Comparison of ENCODE assay signal across 9 mouse cellular contexts in genomic region chr12:69299231-69299630, GRCm38 (mm10). TPM values are rescaled to one million over a fixed set of nuclear protein-coding genes. Genes with fewer than 3 reads are reported as not detected.
DNase-seq lines count a peak whose midpoint lies in the region; ATAC-seq and TF ChIP-seq lines count a peak whose summit lies in the region.
"Had no signal": no experiment of that assay in that cellular context is flagged by ENCODE, and none has a peak within 500 bp of the region (broad histone marks: within the 10 kb centered on the region; RNA-seq: fewer than 3 reads in every experiment).

No protein-coding gene starts in this region.

- peaks cover 20% of the 10 kb centered on the region for H3K4me1 ChIP-seq in heart, embryonic 10.5 days
- H3K4me1 ChIP-seq in kidney, embryonic 15.5 days: peaks cover 29% of the 10 kb centered on the region
- peaks cover 15% of the 10 kb centered on the region; the same call in 1 of the 2 replicates for H3K4me1 ChIP-seq in lung, postnatal 0 days (ENCODE audit: insufficient read depth, low read depth, low read length)

- H3K36me3 ChIP-seq in heart, embryonic 10.5 days: peaks cover 44% of the 10 kb centered on the region
- H3K36me3 ChIP-seq in kidney, embryonic 15.5 days: peaks cover 48% of the 10 kb centered on the region
- H3K36me3 ChIP-seq in lung, postnatal 0 days (ENCODE audit: insufficient read depth, low read length): peaks cover 21% of the 10 kb centered on the region; the same call in 1 of the 2 replicates

- WGBS in heart, embryonic 10.5 days: 56% methylated on average over 12 of the region's 12 CpGs
- 23% methylated on average over 12 of the region's 12 CpGs for WGBS in kidney, embryonic 15.5 days
- WGBS in lung, postnatal 0 days: 45% methylated on average over 12 of the region's 12 CpGs

- H3K27ac ChIP-seq in heart, embryonic 10.5 days: peak overlapping the region; percentile 43; the same call in 1 of the 2 replicates
- peak overlapping the region; percentile 54 for H3K27ac ChIP-seq in kidney, embryonic 15.5 days
- H3K27ac ChIP-seq in lung, postnatal 0 days (ENCODE audit: low read length): no peak overlapping the region

- H3K9me3 ChIP-seq in heart, embryonic 10.5 days: no peaks in the 10 kb centered on the region
- no peaks in the 10 kb centered on the region for H3K9me3 ChIP-seq in kidney, embryonic 15.5 days (replicated peaks)
- no peaks in the 10 kb centered on the region for H3K9me3 ChIP-seq in lung, postnatal 0 days (ENCODE audit: low read length)

- peak overlapping the region; percentile 62 for H3K4me2 ChIP-seq in kidney, embryonic 15.5 days
- H3K4me2 ChIP-seq in lung, postnatal 0 days (replicated peaks; ENCODE audit: low read depth, low read length): peak overlapping the region; percentile 34; the same call in 1 of the 2 replicates

- ATAC-seq in kidney, embryonic 15.5 days (replicated peaks; ENCODE audit: low FRiP score): no peak
- ATAC-seq in lung, postnatal 0 days: peak; percentile 59
- ATAC-seq: Patski had no signal

- no peak for TF ChIP-seq CTCF in lung, postnatal 0 days (IDR thresholded peaks at IDR 0.05)

- no peak for TF ChIP-seq EP300 in lung, postnatal 0 days (IDR thresholded peaks at IDR 0.05)

- peak overlapping the region; percentile 23; the same call in 1 of the 2 replicates for H3K9ac ChIP-seq in kidney, embryonic 15.5 days
- no peak overlapping the region for H3K9ac ChIP-seq in lung, postnatal 0 days (replicated peaks; ENCODE audit: low read depth)

- no peak overlapping the region; the same call in 1 of the 2 replicates for H3K4me3 ChIP-seq in heart, embryonic 10.5 days
- peak overlapping the region; percentile 1; the same call in 1 of the 2 replicates for H3K4me3 ChIP-seq in kidney, embryonic 15.5 days (replicated peaks)
- H3K4me3 ChIP-seq in lung, postnatal 0 days (ENCODE audit: low read depth, low read length): no peak overlapping the region

- peak; percentile 64 for DNase-seq in urinary bladder, postnatal 14 days (ENCODE audit: low spot score)
- DNase-seq in urinary bladder, adult 2 months (ENCODE audit: low spot score): no peak
- DNase-seq in heart, embryonic 10.5 days (ENCODE audit: low spot score): peak; percentile 80
- peak; percentile 82 for DNase-seq in lung, postnatal 0 days (ENCODE audit: low spot score)
- no peak for DNase-seq in frontal cortex, adult 2 months (ENCODE audit: extremely low spot score in 1 of 2, low spot score in 1 of 2)
- DNase-seq in thymus, postnatal 4 days: no peak
- DNase-seq in B cell, adult 2 months: no peak

- no peaks in the 10 kb centered on the region for H3K27me3 ChIP-seq in heart, embryonic 10.5 days (ENCODE audit: insufficient read depth, poor library complexity, severe bottlenecking)
- no peaks in the 10 kb centered on the region for H3K27me3 ChIP-seq in kidney, embryonic 15.5 days
- H3K27me3 ChIP-seq in lung, postnatal 0 days (replicated peaks; ENCODE audit: insufficient read depth, low read length): no peaks in the 10 kb centered on the region
- H3K27me3 ChIP-seq: Patski had no signal

RNA-seq across cellular contexts. Expression of gene Klhdc2, which starts 2.8 kb away (rescaled TPM):
- polyA plus RNA-seq in urinary bladder, adult 2 months (2012; rRNA removed): 52.8 and 61.7 TPM in 2 replicates
- 142 and 162 TPM in 2 replicates for polyA plus RNA-seq in heart, embryonic 10.5 days (2016; fragmentation: Nextera tagmentation; extraction: Ambion mirVana)
- 150 and 151 TPM in 2 replicates for polyA plus RNA-seq in kidney, embryonic 15.5 days (2015; fragmentation: Nextera tagmentation; extraction: Ambion mirVana)
- polyA plus RNA-seq in lung, postnatal 0 days (2015; fragmentation: Nextera tagmentation; extraction: Ambion mirVana): 82.1 and 83.9 TPM in 2 replicates
- 121 and 127 TPM in 2 replicates for polyA plus RNA-seq in frontal cortex, adult 2 months (2012; rRNA removed)

RNA-seq across cellular contexts. Expression of gene Nemf, which starts 57.7 kb away (rescaled TPM):
- polyA plus RNA-seq in urinary bladder, adult 2 months (2012; rRNA removed): 28.8 and 32.1 TPM in 2 replicates
- polyA plus RNA-seq in heart, embryonic 10.5 days (2016; fragmentation: Nextera tagmentation; extraction: Ambion mirVana): 68.1 and 78.1 TPM in 2 replicates
- polyA plus RNA-seq in kidney, embryonic 15.5 days (2015; fragmentation: Nextera tagmentation; extraction: Ambion mirVana): 87.0 and 91.6 TPM in 2 replicates
- polyA plus RNA-seq in lung, postnatal 0 days (2015; fragmentation: Nextera tagmentation; extraction: Ambion mirVana): 65.5 and 68.5 TPM in 2 replicates
- 38.2 and 45.4 TPM in 2 replicates for polyA plus RNA-seq in frontal cortex, adult 2 months (2012; rRNA removed)

RNA-seq across cellular contexts. Expression of gene Klhdc1, which starts 58.3 kb away (rescaled TPM):
- 8.4 and 14.8 TPM in 2 replicates for polyA plus RNA-seq in urinary bladder, adult 2 months (2012; rRNA removed)
- 3.5 and 7.3 TPM in 2 replicates for polyA plus RNA-seq in heart, embryonic 10.5 days (2016; fragmentation: Nextera tagmentation; extraction: Ambion mirVana)
- 4.8 and 7.5 TPM in 2 replicates for polyA plus RNA-seq in kidney, embryonic 15.5 days (2015; fragmentation: Nextera tagmentation; extraction: Ambion mirVana)
- polyA plus RNA-seq in lung, postnatal 0 days (2015; fragmentation: Nextera tagmentation; extraction: Ambion mirVana): 22.7 and 25.5 TPM in 2 replicates
- polyA plus RNA-seq in frontal cortex, adult 2 months (2012; rRNA removed): 20.9 and 23.6 TPM in 2 replicates

Comparison
In these comparisons a context has a peak if more than half of its experiments do, and no peak if none do; other contexts are left out.
1. DNase-seq: peak in urinary bladder, postnatal 14 days (single experiment), heart, embryonic 10.5 days (single experiment) and lung, postnatal 0 days (single experiment); none in urinary bladder, adult 2 months (single experiment), frontal cortex, adult 2 months (0 of 2), thymus, postnatal 4 days (single experiment) and B cell, adult 2 months (0 of 2).